Mouse (Mus musculus) intestine, embryonic 16.5 days (tissue): Measurements from ENCODE around the gene Mapk14. TPM values are rescaled to one million over a fixed set of nuclear protein-coding genes. Genes with fewer than 3 reads are reported as not detected.
A peak's percentile ranks its signal among the peaks of the same experiment; 100 is the strongest.

Experiments
- ATAC-seq: fragments of 200-750 bp; cut with Nextera tagmentation; 2 replicates; pipeline ENCODE4 v1.8.0; 2017; ENCODE audit warnings: moderate TSS enrichment, moderate library complexity
- H3K27ac ChIP-seq: fragments of 300-500 bp; sonication (generic); 2 replicates; pipeline ENCODE4 v1.5.1; 2014; ENCODE audit warnings: mild to moderate bottlenecking, low read length
- H3K27me3 ChIP-seq: fragments of 300-500 bp; sonication (generic); replicated peaks from 2 replicates; pipeline ENCODE4 v1.6.1; 2014; ENCODE audit warnings: low read length, control low read depth, mixed read lengths; ENCODE audit not compliant: control insufficient read depth, insufficient read depth
- H3K36me3 ChIP-seq: fragments of 300-500 bp; sonication (generic); 2 replicates; pipeline ENCODE4 v1.6.1; 2014; ENCODE audit warnings: low read length, control low read depth; ENCODE audit not compliant: control insufficient read depth, insufficient read depth
- H3K4me1 ChIP-seq: fragments of 300-500 bp; sonication (generic); 2 replicates; pipeline ENCODE4 v1.6.1; 2014; ENCODE audit warnings: low read length, control low read depth, mixed read lengths; ENCODE audit not compliant: control insufficient read depth, insufficient read depth
- H3K4me2 ChIP-seq: fragments of 300-500 bp; sonication (generic); 2 replicates; pipeline ENCODE4 v1.6.1; 2014; ENCODE audit warnings: low read depth, low read length, control low read depth
- H3K4me3 ChIP-seq: fragments of 300-500 bp; sonication (generic); 2 replicates; pipeline ENCODE4 v1.5.1; 2014; ENCODE audit warnings: mild to moderate bottlenecking, low read length
- H3K9ac ChIP-seq: fragments of 300-500 bp; sonication (generic); 2 replicates; pipeline ENCODE4 v1.6.1; 2014; ENCODE audit warnings: low read depth, low read length
- H3K9me3 ChIP-seq: fragments of 300-500 bp; sonication (generic); 2 replicates; pipeline ENCODE4 v1.6.1; 2016; ENCODE audit warnings: low read length, control low read depth; ENCODE audit not compliant: control insufficient read depth
- WGBS: fragments of 180-500 bp; shearing (Covaris S2); extraction: QIAGEN DNeasy Blood & Tissue Kit; methylation state at CpG from one replicate; pipeline ENCODE4 v1.1.7; 2014; 5-methylcytosine and 5-hydroxymethylcytosine counted together
- polyA plus RNA-seq: library from polyadenylated mRNA; unstranded; fragments of >200 nt; fragmentation: Nextera tagmentation; extraction: Ambion mirVana; gene quantifications from 2 replicates; pipeline ENCODE4 v1.2.1, GENCODE M21; 2015

The Mapk14 gene
- 34.5 and 37.5 TPM in 2 replicates for polyA plus RNA-seq

DNA sequence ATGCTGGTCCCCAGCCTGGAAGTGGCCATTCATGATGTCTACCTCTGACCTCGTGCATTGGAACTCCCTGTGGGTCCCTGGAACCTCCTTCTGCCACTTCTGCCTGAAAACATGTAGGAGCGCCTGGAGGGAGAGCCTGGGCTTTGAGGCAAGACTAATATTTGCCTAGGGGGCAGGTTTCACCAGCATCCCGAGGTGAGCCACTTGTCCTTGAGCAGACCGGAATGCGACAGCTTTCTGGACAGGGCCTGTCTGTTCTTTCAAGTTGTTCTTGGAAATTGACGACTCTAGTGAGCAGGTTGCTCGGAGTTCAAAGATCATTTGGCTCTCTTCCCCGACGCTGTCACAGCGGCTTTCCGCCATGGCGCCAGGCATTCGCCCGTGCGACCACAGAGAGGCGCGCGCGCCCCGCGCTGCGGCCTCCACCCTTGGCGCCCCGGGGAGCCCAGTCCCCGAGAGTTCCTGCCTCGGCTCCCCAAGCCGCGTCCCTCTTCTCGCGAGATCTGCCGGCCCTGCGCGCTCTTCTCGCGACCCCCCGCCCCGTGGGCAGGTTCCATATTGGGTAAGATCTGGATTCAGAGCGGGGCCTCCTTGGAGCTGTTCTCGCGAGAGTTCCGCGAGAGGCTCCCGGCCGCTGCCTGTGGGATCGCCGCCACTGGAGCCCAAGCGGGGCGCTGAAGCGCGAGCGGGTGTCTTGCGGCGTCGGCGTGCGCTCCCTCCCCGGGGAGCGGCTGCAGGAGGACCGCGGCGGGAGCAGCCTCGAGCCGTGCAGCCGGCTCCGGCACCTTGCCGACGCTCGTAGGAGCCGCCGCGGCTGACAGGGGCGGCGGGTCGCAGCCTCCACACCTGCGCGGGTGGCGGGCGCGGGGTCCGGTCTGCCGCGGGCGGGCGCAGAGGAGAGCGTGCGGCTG lies at the start of gene Mapk14:
Mapk14 (plus strand) TSS at position 554 of the 911 bp plus-strand sequence.
- no peaks in the 10 kb centered on the region for H3K9me3 ChIP-seq

DNA sequence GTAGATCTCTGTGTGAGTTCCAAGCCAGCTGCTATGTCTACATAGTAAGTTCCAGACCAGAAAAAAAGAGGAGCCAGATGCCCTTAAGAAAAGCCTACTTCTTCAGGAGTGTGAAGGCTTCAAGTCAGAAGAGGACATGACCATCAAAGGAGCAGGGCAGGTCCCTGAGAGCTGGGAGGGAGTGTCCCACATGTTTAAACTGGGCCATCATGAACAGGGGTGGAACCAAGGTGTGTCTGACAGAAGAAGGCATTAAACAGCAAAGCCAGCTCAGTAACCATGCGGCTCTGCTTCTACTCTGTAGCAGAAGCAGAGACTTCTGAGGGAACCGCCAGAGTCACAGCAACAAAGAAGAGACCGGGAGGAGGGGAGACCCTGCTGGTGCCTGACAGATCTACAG lies 47.4 kb upstream of the Mapk14 start:
- H3K4me2 ChIP-seq: no peak overlapping the region
- 24% methylated on average over 3 of the region's 3 CpGs for whole genome bisulfite sequencing

More for the DNA sequence above, at the start of gene Mapk14:
- peak within 1 kb of the TSS; percentile 66 for H3K4me2 ChIP-seq
- peak; percentile 95 for ATAC-seq
- under 1% methylated on average over 86 of the region's 86 CpGs for WGBS
- H3K4me3 ChIP-seq: peak within 1 kb of the TSS; percentile 99
- no peaks in the 10 kb centered on the region for H3K27me3 ChIP-seq
- H3K9ac ChIP-seq: peak within 1 kb of the TSS; percentile 96
- H3K27ac ChIP-seq: peak within 1 kb of the TSS; percentile 97
- H3K36me3 ChIP-seq: no peaks in the 10 kb centered on the region
- peaks cover 31% of the 10 kb centered on the region for H3K4me1 ChIP-seq

GRCm38 (mm10) chr17:28644112-28644511 lies 47.0 kb upstream of the Mapk14 start:
- 0 out of 2 replicates have a peak, but pooled peaks have one; percentile 11 for ATAC-seq
- no peaks in the 10 kb centered on the region for H3K36me3 ChIP-seq
- WGBS: 39% methylated on average over 4 of the region's 4 CpGs
- H3K4me3 ChIP-seq: no peak overlapping the region
- no peak overlapping the region for H3K9ac ChIP-seq
- H3K4me1 ChIP-seq: no peaks in the 10 kb centered on the region
- no peaks in the 10 kb centered on the region for H3K27me3 ChIP-seq
- no peak overlapping the region for H3K4me2 ChIP-seq
- H3K9me3 ChIP-seq: no peaks in the 10 kb centered on the region
- H3K27ac ChIP-seq: no peak overlapping the region

More for the DNA sequence above, 47.4 kb upstream of the Mapk14 start:
- Histone ChIP-seq H3K4me3 (no peak overlapping the region), H3K9ac (no peak overlapping the region), H3K27me3 (no peaks in the 10 kb centered on the region), H3K4me1 (no peaks in the 10 kb centered on the region), H3K9me3 (no peaks in the 10 kb centered on the region), H3K36me3 (no peaks in the 10 kb centered on the region), H3K27ac (no peak overlapping the region)
- peak; percentile 36; the same call in 1 of the 2 replicates for ATAC-seq

- H3K27me3 ChIP-seq: no peaks in the 10 kb centered on the region
- no peak overlapping the region for H3K4me2 ChIP-seq
- ATAC-seq: no peak
- H3K4me1 ChIP-seq: no peaks in the 10 kb centered on the region
- H3K36me3 ChIP-seq: no peaks in the 10 kb centered on the region
- H3K9me3 ChIP-seq: no peaks in the 10 kb centered on the region
- H3K4me3 ChIP-seq: no peak overlapping the region
- no peak overlapping the region for H3K9ac ChIP-seq
- 55% methylated on average over 3 of the region's 3 CpGs for WGBS
- no peak overlapping the region for H3K27ac ChIP-seq
Measured at GRCm38 (mm10) chr17:28646221-28646620, 44.9 kb upstream of the Mapk14 start.

DNA sequence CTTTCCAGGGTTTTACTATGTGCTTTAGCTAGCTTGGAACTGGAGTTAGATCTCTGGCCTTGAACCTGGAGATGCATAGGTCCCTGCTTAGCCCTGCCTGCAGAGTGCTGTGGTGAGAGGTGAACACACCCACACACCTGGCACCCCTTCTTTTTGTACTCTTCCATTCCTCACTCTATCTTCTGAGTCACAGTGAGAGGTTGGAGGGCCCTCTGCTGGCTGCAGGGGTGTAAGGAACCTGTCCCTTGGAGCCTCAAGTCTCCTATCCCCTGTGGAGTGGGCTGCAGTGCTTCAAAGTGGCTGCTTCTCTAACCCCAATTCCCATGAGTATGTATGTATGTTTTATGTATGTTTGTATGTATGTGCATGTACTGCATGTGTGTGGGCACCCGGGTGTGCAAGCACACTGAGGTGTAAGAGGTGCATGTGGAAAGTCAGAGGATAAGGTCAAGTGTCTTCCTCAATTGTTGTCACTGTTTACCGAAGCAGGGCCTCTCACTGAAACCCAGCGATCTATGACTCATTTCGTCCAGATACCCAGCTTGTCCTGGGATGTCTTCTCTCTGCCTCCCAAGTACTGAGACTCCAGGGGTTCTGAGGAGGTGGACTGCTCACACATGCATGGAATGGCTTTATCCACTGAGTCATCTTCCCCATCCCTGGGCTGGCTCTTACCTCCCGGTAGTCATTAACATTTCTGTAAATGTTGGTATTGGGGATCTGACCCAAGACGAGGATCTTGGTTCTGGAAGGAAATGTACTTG lies 42.3 kb upstream of the Mapk14 start:
- H3K9me3 ChIP-seq: no peaks in the 10 kb centered on the region
- no peak overlapping the region for H3K27ac ChIP-seq
- no peak overlapping the region for H3K4me2 ChIP-seq
- H3K4me3 ChIP-seq: no peak overlapping the region
- WGBS: 39% methylated on average over 6 of the region's 6 CpGs
- no peaks in the 10 kb centered on the region for H3K36me3 ChIP-seq
- no peak overlapping the region for H3K9ac ChIP-seq
- no peaks in the 10 kb centered on the region for H3K27me3 ChIP-seq
- no peaks in the 10 kb centered on the region for H3K4me1 ChIP-seq
- ATAC-seq: no peak; the same call in 1 of the 2 replicates

GRCm38 (mm10) chr17:28650268-28650667 lies 40.9 kb upstream of the Mapk14 start:
- 66% methylated on average over 3 of the region's 3 CpGs for WGBS
- no peaks in the 10 kb centered on the region for H3K27me3 ChIP-seq
- H3K36me3 ChIP-seq: no peaks in the 10 kb centered on the region
- no peak for ATAC-seq
- no peak overlapping the region for H3K27ac ChIP-seq
- H3K9ac ChIP-seq: no peak overlapping the region
- no peaks in the 10 kb centered on the region for H3K4me1 ChIP-seq
- H3K9me3 ChIP-seq: no peaks in the 10 kb centered on the region
- no peak overlapping the region for H3K4me2 ChIP-seq
- no peak overlapping the region for H3K4me3 ChIP-seq

GRCm38 (mm10) chr17:28657936-28658335 lies 33.2 kb upstream of the Mapk14 start:
- ATAC-seq: 0 out of 2 replicates have a peak, but pooled peaks have one; percentile 26

GRCm38 (mm10) chr17:28659564-28659963 lies 31.6 kb upstream of the Mapk14 start:
- no peak overlapping the region for H3K4me3 ChIP-seq
- no peaks in the 10 kb centered on the region for H3K9me3 ChIP-seq
- no peaks in the 10 kb centered on the region for H3K36me3 ChIP-seq
- no peaks in the 10 kb centered on the region for H3K27me3 ChIP-seq
- H3K27ac ChIP-seq: no peak overlapping the region
- ATAC-seq: no peak
- 62% methylated on average over 6 of the region's 6 CpGs for WGBS
- H3K4me1 ChIP-seq: peaks cover 5% of the 10 kb centered on the region
- no peak overlapping the region for H3K9ac ChIP-seq
- no peak overlapping the region for H3K4me2 ChIP-seq

More at GRCm38 (mm10) chr17:28657936-28658335, 33.2 kb upstream of the Mapk14 start:
- 28% methylated on average over 4 of the region's 4 CpGs for WGBS
- H3K4me1 ChIP-seq: peaks cover 5% of the 10 kb centered on the region
- H3K9me3 ChIP-seq: no peaks in the 10 kb centered on the region
- no peaks in the 10 kb centered on the region for H3K36me3 ChIP-seq
- no peak overlapping the region for H3K4me3 ChIP-seq
- H3K27ac ChIP-seq: no peak overlapping the region
- no peak overlapping the region for H3K4me2 ChIP-seq
- H3K27me3 ChIP-seq: no peaks in the 10 kb centered on the region
- H3K9ac ChIP-seq: no peak overlapping the region
